Mouse (Mus musculus) liver, adult 2 months (tissue): ENCODE measurements around the gene Adgrl2. TPM values are rescaled to one million over a fixed set of nuclear protein-coding genes. Genes with fewer than 3 reads are reported as not detected.

Source experiments
- DNase-seq: peaks from one replicate; pipeline ENCODE4 v3.0.0-alpha.2; 2011; ENCODE audit warnings: low read depth, low spot score; ENCODE audit errors: extremely low read depth
- H3K27ac ChIP-seq: fragments of 200-500 bp; replicated peaks from 2 replicates; pipeline ENCODE4 v1.5.1; 2012; ENCODE audit warnings: low read depth, mild to moderate bottlenecking, control low read depth, inconsistent platforms, low read length; ENCODE audit not compliant: insufficient read depth
- H3K27me3 ChIP-seq: fragments of 200-500 bp; 2 replicates; pipeline ENCODE4 v1.6.1; 2012; ENCODE audit warnings: mild to moderate bottlenecking, moderate library complexity, low read length, inconsistent platforms; ENCODE audit not compliant: control insufficient read depth, insufficient read depth
- H3K36me3 ChIP-seq: fragments of 200-500 bp; 2 replicates; pipeline ENCODE4 v1.6.1; 2012; ENCODE audit warnings: low read length, inconsistent platforms; ENCODE audit not compliant: control insufficient read depth, insufficient read depth
- H3K4me1 ChIP-seq: fragments of 200-500 bp; 2 replicates; pipeline ENCODE4 v1.6.1; 2011; ENCODE audit warnings: low read length; ENCODE audit not compliant: control insufficient read depth, insufficient read depth
- H3K4me3 ChIP-seq: fragments of 200-500 bp; 2 replicates; pipeline ENCODE4 v1.5.1; 2011; ENCODE audit warnings: low read depth, mild to moderate bottlenecking, control low read depth, low read length, moderate library complexity; ENCODE audit not compliant: insufficient read depth
- H3K79me2 ChIP-seq: fragments of 200-500 bp; 2 replicates; pipeline ENCODE4 v1.6.1; 2012; ENCODE audit warnings: inconsistent platforms, mild to moderate bottlenecking, low read length, moderate library complexity; ENCODE audit not compliant: control insufficient read depth, insufficient read depth
- H3K9ac ChIP-seq: fragments of 200-500 bp; 2 replicates; pipeline ENCODE4 v1.6.1; 2012; ENCODE audit warnings: low read depth, mild to moderate bottlenecking, control low read depth, inconsistent platforms, low read length
- CTCF ChIP-seq: fragments of 200-500 bp; IDR thresholded peaks from 2 replicates; pipeline ENCODE4 v1.5.1; 2011; ENCODE audit warnings: low read depth, low read length, control low read depth
- POLR2A ChIP-seq: fragments of 200-500 bp; IDR thresholded peaks from 2 replicates; pipeline ENCODE4 v1.6.1; 2011; ENCODE audit warnings: low read length, control low read depth; ENCODE audit not compliant: insufficient read depth; ENCODE audit errors: extremely low read depth
- WGBS: fragments of 180-500 bp; shearing (Covaris S2); methylation state at CpG from one replicate; pipeline ENCODE4 v1.1.7; 2018; 5-methylcytosine and 5-hydroxymethylcytosine counted together
- polyA plus RNA-seq: library from polyadenylated mRNA; depleted of rRNA; stranded (reverse); fragments of >200 nt; gene quantifications from 2 replicates; pipeline ENCODE4 v1.2.3, GENCODE M21; 2012
- total RNA-seq: library from RNA; depleted of rRNA; stranded (reverse); fragments of >200 nt; gene quantifications from 2 replicates; pipeline ENCODE4 v1.2.3, GENCODE M21; 2014

Adgrl2 gene
- total and polyA plus RNA-seq, 2 experiments = 26.2 to 27.9 TPM

- H3K4me3 ChIP-seq = no peak overlapping the region
- no peaks in the 10 kb centered on the region for H3K36me3 ChIP-seq
- H3K27me3 ChIP-seq = no peaks in the 10 kb centered on the region
- peak; percentile 87 for DNase-seq
- H3K9ac ChIP-seq = no peak overlapping the region
- WGBS = 8% methylated on average over 4 of the region's 4 CpGs
- H3K4me1 ChIP-seq = peaks cover 26% of the 10 kb centered on the region
- peaks cover 40% of the 10 kb centered on the region; the same call in 1 of the 2 replicates for H3K79me2 ChIP-seq
- H3K27ac ChIP-seq = no peak overlapping the region
- no peak for TF ChIP-seq CTCF
- no peak for TF ChIP-seq POLR2A
These were observed 8.0 kb downstream of the Adgrl2 start for GRCm38 (mm10) chr3:148982370-148982769.

GRCm38 (mm10) chr3:148981776-148982175 lies 8.6 kb downstream of the Adgrl2 start:
- 57% methylated on average over 8 of the region's 8 CpGs for WGBS
- DNase-seq = no peak
- Histone ChIP-seq H3K4me3 (no peak overlapping the region), H3K27ac (peak overlapping the region; percentile 2; the same call in 1 of the 2 replicates), H3K36me3 (no peaks in the 10 kb centered on the region), H3K4me1 (peaks cover 25% of the 10 kb centered on the region), H3K79me2 (peaks cover 40% of the 10 kb centered on the region), H3K27me3 (no peaks in the 10 kb centered on the region), H3K9ac (no peak overlapping the region)
- TF ChIP-seq POLR2A (no peak), CTCF (no peak)

GRCm38 (mm10) chr3:148978541-148978940 lies 11.8 kb downstream of the Adgrl2 start:
- Histone ChIP-seq H3K27ac (no peak overlapping the region), H3K79me2 (peaks cover 37% of the 10 kb centered on the region), H3K4me3 (no peak overlapping the region), H3K4me1 (peaks cover 12% of the 10 kb centered on the region), H3K9ac (no peak overlapping the region), H3K36me3 (no peaks in the 10 kb centered on the region), H3K27me3 (no peaks in the 10 kb centered on the region)
- WGBS = 70% methylated on average over 8 of the region's 8 CpGs
- no peak for DNase-seq
- no peak for TF ChIP-seq CTCF

- Histone ChIP-seq H3K27me3 (no peaks in the 10 kb centered on the region), H3K27ac (no peak overlapping the region), H3K9ac (no peak overlapping the region), H3K79me2 (peaks cover 37% of the 10 kb centered on the region), H3K36me3 (no peaks in the 10 kb centered on the region), H3K4me1 (peaks cover 10% of the 10 kb centered on the region), H3K4me3 (no peak overlapping the region)
- DNase-seq = no peak
- no peak for TF ChIP-seq POLR2A
- no peak for TF ChIP-seq CTCF
- WGBS = 94% methylated on average over 6 of the region's 6 CpGs
These were observed 12.5 kb downstream of the Adgrl2 start for GRCm38 (mm10) chr3:148977838-148978237.

- TF ChIP-seq POLR2A (no peak), CTCF (no peak)
- WGBS = 74% methylated on average over 16 of the region's 16 CpGs
- DNase-seq = no peak
- no peak overlapping the region for H3K9ac ChIP-seq
- H3K79me2 ChIP-seq = peaks cover 37% of the 10 kb centered on the region
- H3K36me3 ChIP-seq = no peaks in the 10 kb centered on the region
- no peak overlapping the region for H3K4me3 ChIP-seq
- H3K27me3 ChIP-seq = no peaks in the 10 kb centered on the region
- H3K4me1 ChIP-seq = peaks cover 8% of the 10 kb centered on the region
- H3K27ac ChIP-seq = no peak overlapping the region
These were observed 13.2 kb downstream of the Adgrl2 start for GRCm38 (mm10) chr3:148977124-148977529.

GRCm38 (mm10) chr3:148971893-148972596 lies 18.3 kb downstream of the Adgrl2 start:
- peaks cover 2% of the 10 kb centered on the region for H3K4me1 ChIP-seq
- H3K27me3 ChIP-seq = no peaks in the 10 kb centered on the region
- no peak for TF ChIP-seq CTCF
- no peak overlapping the region for H3K27ac ChIP-seq
- H3K36me3 ChIP-seq = no peaks in the 10 kb centered on the region; the same call in 1 of the 2 replicates
- 81% methylated on average over 11 of the region's 11 CpGs for WGBS
- H3K79me2 ChIP-seq = peaks cover 40% of the 10 kb centered on the region
- H3K4me3 ChIP-seq = no peak overlapping the region
- DNase-seq = no peak
- H3K9ac ChIP-seq = no peak overlapping the region
